In genomic region chr10:83543439-83544102, GRCm38 (mm10) we compare ENCODE assay signal across 8 mouse cellular contexts. TPM values are rescaled to one million over a fixed set of nuclear protein-coding genes. Genes with fewer than 3 reads are reported as not detected.
A peak's percentile ranks its signal among the peaks of the same experiment; 100 is the strongest.
DNase-seq lines count a peak whose midpoint lies in the region; ATAC-seq lines count a peak whose summit lies in the region.

Gene Washc4, plus strand, starts transcription at chr10:83543752.

- peak within 1 kb of the TSS; percentile 95 for H3K27ac ChIP-seq in hindbrain, embryonic 13.5 days

- peak; percentile 96 for DNase-seq in Muller cell, postnatal 12 days (ENCODE audit: inconsistent ontology term)
- DNase-seq in cerebellum, adult 9-11 months, result peak; percentile 96
- DNase-seq in frontal cortex, postnatal 10 days (ENCODE audit: low spot score in 2 of 2), result peak; percentile 92 to 94
- peak; percentile 90 to 93 for DNase-seq in layer of hippocampus, postnatal 25 days (ENCODE audit: extremely low spot score in 1 of 2, low spot score in 1 of 2)
- peak; percentile 96 for DNase-seq in lung, postnatal 25 days (ENCODE audit: low spot score)
- DNase-seq in retina, embryonic 14.5 days (ENCODE audit: low spot score), result peak; percentile 93
- DNase-seq in thymus, postnatal 4 days, result peak; percentile 96

- H3K4me3 ChIP-seq in hindbrain, embryonic 13.5 days, result peak within 1 kb of the TSS; percentile 91

- H3K4me1 ChIP-seq in hindbrain, embryonic 13.5 days (replicated peaks), result peaks cover 19% of the 10 kb centered on the region

- H3K9me3 ChIP-seq in hindbrain, embryonic 13.5 days, result no peaks in the 10 kb centered on the region

- ATAC-seq in hindbrain, embryonic 13.5 days (ENCODE audit: low FRiP score), result peak; percentile 99

- peaks cover 9% of the 10 kb centered on the region; the same call in 1 of the 2 replicates for H3K36me3 ChIP-seq in hindbrain, embryonic 13.5 days

- peak within 1 kb of the TSS; percentile 61 for H3K4me2 ChIP-seq in hindbrain, embryonic 13.5 days

- 1% methylated on average over 42 of the region's 49 CpGs for WGBS in hindbrain, embryonic 13.5 days

- H3K27me3 ChIP-seq in hindbrain, embryonic 13.5 days, result 0 out of 2 replicates have a peak, but pooled peaks cover 4% of the 10 kb centered on the region

- H3K9ac ChIP-seq in hindbrain, embryonic 13.5 days, result peak within 1 kb of the TSS; percentile 92

RNA-seq across cellular contexts. Expression of gene Washc4, which starts in this region (rescaled TPM):
- polyA plus RNA-seq in hindbrain, embryonic 13.5 days (2015; fragmentation: Nextera tagmentation; extraction: Ambion mirVana), result 36.8 and 38.9 TPM in 2 replicates
- 10 to 100 TPM; 25.0 to 28.3 TPM for total RNA-seq in layer of hippocampus, postnatal 25 days (2021)

Comparison
In these comparisons a context has a peak if more than half of its experiments do, and no peak if none do; other contexts are left out.
1. Peak in every context shown above with its lines: DNase-seq, ATAC-seq, H3K4me3 ChIP-seq and H3K27ac ChIP-seq.